Mouse (Mus musculus) limb, embryonic 12.5 days (tissue): ENCODE results near the gene Vps53. TPM values are rescaled to one million over a fixed set of nuclear protein-coding genes. Genes with fewer than 3 reads are reported as not detected.
"Not testable (repeated sequence)": the region's sequence is repeated elsewhere in the genome, so short reads cannot be mapped to it uniquely, and the experiment has no call there.

Experiments used
- ATAC-seq: fragments of 200-750 bp; cut with Nextera tagmentation; 2 replicates; pipeline ENCODE4 v1.8.0; 2017; ENCODE audit warnings: low read depth, moderate TSS enrichment; ENCODE audit not compliant: insufficient number of reproducible peaks, insufficient read depth, low FRiP score, low TSS enrichment
- H3K27ac ChIP-seq: fragments of 300-500 bp; sonication (generic); 2 replicates; pipeline ENCODE4 v1.5.1; 2016; ENCODE audit warnings: mild to moderate bottlenecking, moderate library complexity
- H3K27me3 ChIP-seq: fragments of 300-500 bp; sonication (generic); 2 replicates; pipeline ENCODE4 v1.6.1; 2016; ENCODE audit warnings: mild to moderate bottlenecking, moderate library complexity
- H3K36me3 ChIP-seq: fragments of 300-500 bp; sonication (generic); 2 replicates; pipeline ENCODE4 v1.6.1; 2016; ENCODE audit warnings: mild to moderate bottlenecking, moderate library complexity
- H3K4me1 ChIP-seq: fragments of 300-500 bp; sonication (generic); replicated peaks from 2 replicates; pipeline ENCODE4 v1.6.1; 2016
- H3K4me2 ChIP-seq: fragments of 300-500 bp; sonication (generic); 2 replicates; pipeline ENCODE4 v1.6.1; 2016; ENCODE audit warnings: mild to moderate bottlenecking, moderate library complexity
- H3K4me3 ChIP-seq: fragments of 300-500 bp; sonication (generic); replicated peaks from 2 replicates; pipeline ENCODE4 v1.5.1; 2016; ENCODE audit warnings: mild to moderate bottlenecking
- H3K9ac ChIP-seq: fragments of 300-500 bp; sonication (generic); replicated peaks from 2 replicates; pipeline ENCODE4 v1.6.1; 2016; ENCODE audit warnings: mild to moderate bottlenecking, moderate library complexity
- H3K9me3 ChIP-seq: fragments of 300-500 bp; sonication (generic); 2 replicates; pipeline ENCODE4 v1.6.1; 2016; ENCODE audit warnings: mild to moderate bottlenecking, moderate library complexity
- WGBS: fragments of 180-500 bp; shearing (Covaris S2); methylation state at CpG from one replicate; pipeline ENCODE4 v1.1.7; 2016; 5-methylcytosine and 5-hydroxymethylcytosine counted together
- polyA plus RNA-seq: library from polyadenylated mRNA; unstranded; fragments of >200 nt; fragmentation: Nextera tagmentation; extraction: Ambion mirVana; gene quantifications from 2 replicates; pipeline ENCODE4 v1.2.1, GENCODE M21; 2016

Vps53 gene
- 39.1 and 43.4 TPM in 2 replicates for polyA plus RNA-seq

- Histone ChIP-seq H3K4me3 (peak within 1 kb of the TSS; percentile 81), H3K9ac (peak within 1 kb of the TSS; percentile 69), H3K9me3 (no peaks in the 10 kb centered on the region), H3K27ac (0 out of 2 replicates have a peak within 1 kb of the TSS, but pooled peaks have one; percentile 51), H3K4me1 (peaks cover 8% of the 10 kb centered on the region), H3K4me2 (peak within 1 kb of the TSS; percentile 94), H3K27me3 (no peaks in the 10 kb centered on the region), H3K36me3 (peaks cover 6% of the 10 kb centered on the region)
- WGBS: under 1% methylated on average over 37 of the region's 37 CpGs
- peak; percentile 75 for ATAC-seq
These were observed at the start of gene Vps53, which contains the start of gene Fam57a for GRCm38 (mm10) chr11:76179495-76180145. Gene Vps53, minus strand, starts transcription at chr11:76179647. Gene Fam57a, plus strand, starts transcription at chr11:76179671.

- no peak overlapping the region for H3K9ac ChIP-seq
- H3K4me3 ChIP-seq: no peak overlapping the region
- ATAC-seq: no peak
- H3K9me3 ChIP-seq: no peaks in the 10 kb centered on the region
- H3K4me1 ChIP-seq: no peaks in the 10 kb centered on the region
- no peaks in the 10 kb centered on the region for H3K27me3 ChIP-seq
- H3K4me2 ChIP-seq: no peak overlapping the region
- no peak overlapping the region for H3K27ac ChIP-seq
- peaks cover 57% of the 10 kb centered on the region for H3K36me3 ChIP-seq
These were observed 45.6 kb upstream of the Vps53 start for GRCm38 (mm10) chr11:76225051-76225450.

- no peak for ATAC-seq
- no peak overlapping the region for H3K27ac ChIP-seq
- H3K4me2 ChIP-seq: no peak overlapping the region
- no peak overlapping the region for H3K4me3 ChIP-seq
- WGBS: 96% methylated on average over 5 of the region's 5 CpGs
- H3K36me3 ChIP-seq: peaks cover 61% of the 10 kb centered on the region
- no peak overlapping the region for H3K9ac ChIP-seq
- H3K9me3 ChIP-seq: no peaks in the 10 kb centered on the region
- no peaks in the 10 kb centered on the region for H3K4me1 ChIP-seq
- H3K27me3 ChIP-seq: no peaks in the 10 kb centered on the region
These were observed 45.2 kb upstream of the Vps53 start for GRCm38 (mm10) chr11:76224631-76225030.

GRCm38 (mm10) chr11:76217390-76217800, 37.9 kb upstream of the Vps53 start, which contains the start of the genes Dbil5 and Gemin4:
Gene Dbil5, plus strand, starts transcription at chr11:76217608.
Gene Gemin4, minus strand, starts transcription at chr11:76217664.
- Histone ChIP-seq H3K27me3 (no peaks in the 10 kb centered on the region), H3K27ac (peak within 1 kb of the TSS; percentile 95), H3K36me3 (peaks cover 52% of the 10 kb centered on the region), H3K4me2 (peak within 1 kb of the TSS; percentile 71), H3K4me3 (peak within 1 kb of the TSS; percentile 78), H3K4me1 (peaks cover 5% of the 10 kb centered on the region), H3K9ac (peak within 1 kb of the TSS; percentile 90), H3K9me3 (no peaks in the 10 kb centered on the region)
- peak; percentile 97 for ATAC-seq
- WGBS: under 1% methylated on average over 35 of the region's 35 CpGs

GRCm38 (mm10) chr11:76216681-76217389, 37.4 kb upstream of the Vps53 start:
- ATAC-seq: peak; percentile 11; the same call in 1 of the 2 replicates
- no peaks in the 10 kb centered on the region for H3K9me3 ChIP-seq
- H3K27me3 ChIP-seq: no peaks in the 10 kb centered on the region
- H3K27ac ChIP-seq: peak overlapping the region; percentile 95
- peak overlapping the region; percentile 90 for H3K9ac ChIP-seq
- H3K36me3 ChIP-seq: peaks cover 53% of the 10 kb centered on the region
- WGBS: 5% methylated on average over 33 of the region's 33 CpGs
- peaks cover 5% of the 10 kb centered on the region for H3K4me1 ChIP-seq
- peak overlapping the region; percentile 71 for H3K4me2 ChIP-seq
- H3K4me3 ChIP-seq: peak overlapping the region; percentile 78

- Histone ChIP-seq H3K27ac (peak overlapping the region; percentile 95; the same call in 1 of the 2 replicates), H3K4me2 (peak overlapping the region; percentile 71), H3K36me3 (peaks cover 53% of the 10 kb centered on the region), H3K4me1 (peaks cover 5% of the 10 kb centered on the region), H3K9ac (no peak overlapping the region; the same call in 1 of the 2 replicates), H3K4me3 (peak overlapping the region; percentile 78), H3K9me3 (no peaks in the 10 kb centered on the region), H3K27me3 (no peaks in the 10 kb centered on the region)
- 84% methylated on average over 5 of the region's 5 CpGs for WGBS
- no peak for ATAC-seq
These were observed 36.6 kb upstream of the Vps53 start for GRCm38 (mm10) chr11:76216049-76216540.

- no peak overlapping the region for H3K27ac ChIP-seq
- H3K36me3 ChIP-seq: peaks cover 55% of the 10 kb centered on the region
- H3K4me1 ChIP-seq: peaks cover 5% of the 10 kb centered on the region
- no peak overlapping the region for H3K4me3 ChIP-seq
- no peak overlapping the region for H3K4me2 ChIP-seq
- no peaks in the 10 kb centered on the region for H3K27me3 ChIP-seq
- no peak for ATAC-seq
- no peak overlapping the region for H3K9ac ChIP-seq
- WGBS: 99% methylated on average over 2 of the region's 2 CpGs
- no peaks in the 10 kb centered on the region for H3K9me3 ChIP-seq
These were observed 35.6 kb upstream of the Vps53 start for GRCm38 (mm10) chr11:76215011-76215410.

GRCm38 (mm10) chr11:76213841-76214240, 34.4 kb upstream of the Vps53 start:
- Histone ChIP-seq H3K9me3 (no peaks in the 10 kb centered on the region), H3K36me3 (peaks cover 58% of the 10 kb centered on the region), H3K4me2 (no peak overlapping the region), H3K27ac (no peak overlapping the region), H3K9ac (no peak overlapping the region), H3K4me1 (peaks cover 5% of the 10 kb centered on the region), H3K4me3 (no peak overlapping the region), H3K27me3 (no peaks in the 10 kb centered on the region)
- 94% methylated on average over 5 of the region's 5 CpGs for WGBS
- ATAC-seq: no peak

- not testable (repeated sequence) for H3K9ac ChIP-seq, H3K27ac ChIP-seq, H3K9me3 ChIP-seq, H3K4me1 ChIP-seq, H3K4me3 ChIP-seq, H3K27me3 ChIP-seq, ATAC-seq, H3K4me2 ChIP-seq
- peaks cover 80% of the 10 kb centered on the region for H3K36me3 ChIP-seq
- 98% methylated on average over 6 of the region's 6 CpGs for WGBS
These were observed 32.1 kb upstream of the Vps53 start for GRCm38 (mm10) chr11:76211595-76211994.

GRCm38 (mm10) chr11:76210228-76210985, 31.0 kb upstream of the Vps53 start:
- 90% methylated on average over 13 of the region's 13 CpGs for WGBS
- Histone ChIP-seq H3K4me1 (no peaks in the 10 kb centered on the region), H3K27ac (no peak overlapping the region), H3K36me3 (peaks cover 92% of the 10 kb centered on the region), H3K27me3 (no peaks in the 10 kb centered on the region), H3K9ac (no peak overlapping the region), H3K9me3 (no peaks in the 10 kb centered on the region), H3K4me3 (no peak overlapping the region), H3K4me2 (no peak overlapping the region)
- no peak for ATAC-seq

- 87% methylated on average over 5 of the region's 5 CpGs for WGBS
- Histone ChIP-seq H3K36me3 (peaks cover 75% of the 10 kb centered on the region), H3K27ac (no peak overlapping the region), H3K4me3 (no peak overlapping the region), H3K27me3 (no peaks in the 10 kb centered on the region), H3K4me1 (peaks cover 9% of the 10 kb centered on the region), H3K4me2 (no peak overlapping the region), H3K9me3 (no peaks in the 10 kb centered on the region), H3K9ac (no peak overlapping the region)
- ATAC-seq: no peak
These were observed 27.3 kb upstream of the Vps53 start for GRCm38 (mm10) chr11:76206793-76207192.
